Mouse (Mus musculus): ENCODE measurements around the gene Ifna14.

DNA sequence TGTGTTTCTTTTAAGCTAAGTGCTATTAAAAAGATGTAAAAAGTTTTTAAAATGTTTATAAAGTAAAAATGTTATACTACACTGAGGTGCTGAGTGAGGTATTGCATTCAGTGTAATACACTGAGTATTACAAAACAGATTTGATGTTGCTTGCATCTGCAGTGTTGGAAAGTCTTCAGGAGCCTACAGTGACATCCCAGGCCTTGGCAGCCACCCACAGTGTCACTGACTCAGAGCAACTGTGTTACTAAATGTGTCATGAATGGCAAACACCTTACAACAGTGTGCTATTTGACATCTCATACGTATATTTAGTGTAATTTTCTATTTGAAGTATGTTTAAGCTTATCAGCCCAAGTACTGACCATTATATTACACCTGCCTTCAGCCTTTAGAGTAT is 23.6 kb downstream of the Ifna14 start:
- TF ChIP-seq CTCF (IDR thresholded peaks at IDR 0.05; ENCODE audit: low read depth) (no peak), EP300 (IDR thresholded peaks at IDR 0.05; ENCODE audit: low read depth) (no peak)

Data from heart, postnatal 0 days (tissue).